Mouse (Mus musculus): ENCODE measurements around the gene Gm28048. TPM values are rescaled to one million over a fixed set of nuclear protein-coding genes. Genes with fewer than 3 reads are reported as not detected.

Gene Gm28048
- polyA plus RNA-seq, 1 experiment = 1.9 TPM

DNA sequence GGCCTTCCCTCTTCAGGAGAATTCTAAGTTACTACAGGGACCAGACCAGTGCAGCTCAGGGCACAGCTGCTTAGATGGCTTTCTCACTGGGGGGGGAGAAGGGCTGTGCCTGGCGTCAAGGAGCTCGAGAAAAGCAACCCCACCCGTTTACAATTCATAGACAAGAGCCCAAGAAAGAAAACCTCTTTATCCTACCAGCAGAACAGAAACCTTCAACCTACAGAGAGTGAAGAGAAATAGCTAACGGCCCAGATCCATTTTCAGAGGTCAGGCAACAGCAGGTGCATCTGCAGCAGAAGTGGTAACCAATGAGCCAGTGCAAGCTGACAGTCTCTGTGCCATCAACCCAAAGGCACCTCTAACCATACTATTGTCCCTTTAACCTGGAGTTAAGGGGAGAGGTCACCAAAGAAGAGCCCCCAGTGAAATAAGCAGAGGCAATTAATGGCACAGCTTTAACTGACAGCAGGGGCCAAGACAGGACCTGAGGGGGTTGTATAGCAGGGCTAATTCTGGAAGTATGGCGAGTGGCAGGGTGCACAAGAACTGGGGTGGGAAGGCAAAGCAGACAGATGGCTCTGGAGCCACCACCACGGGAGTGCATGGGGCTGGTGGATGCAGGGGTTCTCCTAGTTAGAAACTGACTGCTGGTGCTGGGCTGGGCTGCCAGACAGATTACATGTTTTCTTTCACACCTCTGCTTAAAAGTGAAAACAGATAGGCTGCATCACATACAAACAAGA, 135.6 kb downstream of the Gm28048 start:
- no peak for TF ChIP-seq MAX (IDR thresholded peaks at IDR 0.05; ENCODE audit: low read depth)
- peak in 1 of 3 experiments; percentile 22 for TF ChIP-seq MYOD1 (IDR thresholded peaks at IDR 0.05; ENCODE audit: control insufficient read depth in 1 of 3, insufficient read length in 2 of 3, low read depth in 2 of 3)
- H3K27me3 ChIP-seq (ENCODE audit: control insufficient read depth, insufficient read depth, insufficient read length) = no peaks in the 10 kb centered on the region

DNA sequence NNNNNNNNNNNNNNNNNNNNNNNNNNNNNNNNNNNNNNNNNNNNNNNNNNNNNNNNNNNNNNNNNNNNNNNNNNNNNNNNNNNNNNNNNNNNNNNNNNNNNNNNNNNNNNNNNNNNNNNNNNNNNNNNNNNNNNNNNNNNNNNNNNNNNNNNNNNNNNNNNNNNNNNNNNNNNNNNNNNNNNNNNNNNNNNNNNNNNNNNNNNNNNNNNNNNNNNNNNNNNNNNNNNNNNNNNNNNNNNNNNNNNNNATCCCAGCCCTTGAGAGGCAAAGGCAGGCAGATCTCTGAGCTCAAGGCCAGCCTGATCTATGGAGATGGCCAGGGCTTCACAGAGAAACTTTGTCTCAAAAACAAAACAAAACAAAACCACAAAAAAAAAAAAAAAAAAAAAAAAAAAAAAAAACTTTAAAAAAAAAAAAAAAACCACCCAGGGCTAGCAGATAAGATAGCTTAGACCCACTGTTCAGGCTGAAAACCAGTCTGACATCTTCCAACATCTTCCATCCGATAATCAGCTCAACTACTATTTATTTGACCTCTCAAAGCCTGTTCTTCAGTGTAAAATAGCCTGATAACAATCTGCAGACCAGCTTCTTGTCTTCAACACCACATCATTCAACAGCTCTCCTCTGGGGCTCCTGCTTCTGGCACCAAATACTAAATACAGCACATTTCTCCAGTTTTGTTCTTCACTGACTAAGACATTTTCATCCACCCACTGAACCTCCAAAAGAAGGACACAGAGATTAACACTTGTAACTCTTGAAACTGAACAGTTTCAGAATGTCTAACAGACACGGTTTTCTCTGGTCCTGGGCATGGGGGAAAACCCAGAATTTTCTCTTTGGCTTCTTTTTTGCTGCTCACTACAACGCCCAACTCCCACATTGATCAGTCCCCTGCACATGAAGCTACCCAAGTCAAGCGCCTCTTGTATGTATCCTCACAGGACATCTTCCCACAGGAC, 136.9 kb downstream of the Gm28048 start:
- Histone ChIP-seq H3K4me2 (ENCODE audit: low read depth) (peak overlapping the region; percentile 14), H3K27me3 (ENCODE audit: control insufficient read depth, insufficient read depth, insufficient read length) (no peaks in the 10 kb centered on the region), H3K4me3 (no peak overlapping the region), H3ac (ENCODE audit: control insufficient read depth, insufficient read length) (no peak overlapping the region), H3K36me3 (ENCODE audit: control insufficient read depth, insufficient read depth) (no peaks in the 10 kb centered on the region), H3K79me2 (ENCODE audit: control insufficient read depth, insufficient read depth) (peaks cover 73% of the 10 kb centered on the region)
- no peak for TF ChIP-seq MYOD1 (IDR thresholded peaks at IDR 0.05; ENCODE audit: control insufficient read depth in 1 of 3, insufficient read length in 2 of 3, low read depth in 2 of 3)
- no peak for TF ChIP-seq SRF (IDR thresholded peaks at IDR 0.05; ENCODE audit: control insufficient read depth, insufficient read length, low read depth)
- TF ChIP-seq REST (IDR thresholded peaks at IDR 0.05; ENCODE audit: insufficient read depth, insufficient read length) = no peak
- TF ChIP-seq E2F4 (IDR thresholded peaks at IDR 0.05; ENCODE audit: insufficient read depth) = no peak

More for the DNA sequence above, 135.6 kb downstream of the Gm28048 start:
- H3ac ChIP-seq (ENCODE audit: control insufficient read depth, insufficient read length) = no peak overlapping the region
- no peak overlapping the region for H3K4me3 ChIP-seq
- H3K79me2 ChIP-seq (ENCODE audit: control insufficient read depth, insufficient read depth) = peaks cover 77% of the 10 kb centered on the region
- no peaks in the 10 kb centered on the region for H3K36me3 ChIP-seq (ENCODE audit: control insufficient read depth, insufficient read depth)
- H3K4me2 ChIP-seq (ENCODE audit: low read depth) = no peak overlapping the region

DNA sequence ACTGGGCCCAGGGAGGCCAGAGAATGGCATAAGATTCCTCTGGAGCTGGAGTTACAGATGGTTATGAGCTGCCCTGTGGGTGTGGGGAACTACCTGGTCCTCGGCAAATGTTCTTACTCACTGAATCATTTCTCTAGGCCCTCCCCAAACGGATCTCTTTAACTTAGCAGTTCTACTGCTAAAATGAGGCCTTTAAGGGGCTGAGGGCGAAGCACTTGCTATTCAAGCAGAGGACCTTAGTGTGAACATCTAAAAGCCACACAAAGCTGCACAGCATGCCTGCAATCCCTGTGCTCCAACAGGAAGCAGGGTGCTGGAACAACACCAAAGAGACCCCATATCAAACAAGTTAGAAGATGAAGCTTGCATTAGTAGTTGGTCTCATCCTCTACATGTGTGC, 142.4 kb downstream of the Gm28048 start:
- Histone ChIP-seq H3K4me3 (no peak overlapping the region), H3K79me2 (ENCODE audit: control insufficient read depth, insufficient read depth) (peaks cover 31% of the 10 kb centered on the region), H3K27me3 (ENCODE audit: control insufficient read depth, insufficient read depth, insufficient read length) (no peaks in the 10 kb centered on the region), H3K4me2 (ENCODE audit: low read depth) (no peak overlapping the region), H3ac (ENCODE audit: control insufficient read depth, insufficient read length) (no peak overlapping the region), H3K36me3 (ENCODE audit: control insufficient read depth, insufficient read depth) (peaks cover 3% of the 10 kb centered on the region)
- TF ChIP-seq MYOD1 (IDR thresholded peaks at IDR 0.05; ENCODE audit: control insufficient read depth in 1 of 3, insufficient read length in 2 of 3, low read depth in 2 of 3) = no peak
- no peak for TF ChIP-seq E2F4 (IDR thresholded peaks at IDR 0.05; ENCODE audit: insufficient read depth)
- TF ChIP-seq POLR2A (IDR thresholded peaks at IDR 0.05; ENCODE audit: insufficient read length, low read depth) = no peak
- no peak for TF ChIP-seq MYOG (IDR thresholded peaks at IDR 0.05; ENCODE audit: control insufficient read depth in 1 of 3, insufficient read depth in 1 of 3, insufficient read length in 2 of 3, low read depth in 2 of 3)
- no peak for TF ChIP-seq REST (IDR thresholded peaks at IDR 0.05; ENCODE audit: insufficient read depth, insufficient read length)
- no peak for TF ChIP-seq TCF3 (IDR thresholded peaks at IDR 0.05; ENCODE audit: insufficient read length, low read depth)
- TF ChIP-seq MAX (IDR thresholded peaks at IDR 0.05; ENCODE audit: low read depth) = no peak

DNA sequence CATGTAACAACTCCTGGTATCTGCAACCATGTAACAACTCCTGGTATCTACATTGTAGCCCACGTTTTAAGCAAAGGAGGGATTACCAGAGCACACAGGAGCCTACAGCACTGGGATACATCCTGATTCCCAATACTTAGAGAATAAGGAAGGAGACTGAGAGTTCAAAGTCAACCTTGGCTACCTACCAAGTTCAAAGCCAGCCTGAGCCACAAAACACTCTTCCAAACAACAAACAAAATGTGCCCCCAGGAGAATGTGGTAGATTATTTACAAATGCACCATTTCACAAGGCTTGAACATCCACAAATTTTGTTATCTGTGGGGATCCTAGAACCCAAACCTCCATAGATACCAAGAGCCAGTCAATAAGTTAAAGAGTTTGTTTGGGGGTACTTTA, 143.5 kb downstream of the Gm28048 start:
- TF ChIP-seq POLR2AphosphoS2 (IDR thresholded peaks at IDR 0.05; ENCODE audit: insufficient read length, low read depth) (no peak), E2F4 (IDR thresholded peaks at IDR 0.05; ENCODE audit: insufficient read depth) (no peak), MYOG (IDR thresholded peaks at IDR 0.05; ENCODE audit: control insufficient read depth in 1 of 3, insufficient read depth in 1 of 3, insufficient read length in 2 of 3, low read depth in 2 of 3) (no peak)

DNA sequence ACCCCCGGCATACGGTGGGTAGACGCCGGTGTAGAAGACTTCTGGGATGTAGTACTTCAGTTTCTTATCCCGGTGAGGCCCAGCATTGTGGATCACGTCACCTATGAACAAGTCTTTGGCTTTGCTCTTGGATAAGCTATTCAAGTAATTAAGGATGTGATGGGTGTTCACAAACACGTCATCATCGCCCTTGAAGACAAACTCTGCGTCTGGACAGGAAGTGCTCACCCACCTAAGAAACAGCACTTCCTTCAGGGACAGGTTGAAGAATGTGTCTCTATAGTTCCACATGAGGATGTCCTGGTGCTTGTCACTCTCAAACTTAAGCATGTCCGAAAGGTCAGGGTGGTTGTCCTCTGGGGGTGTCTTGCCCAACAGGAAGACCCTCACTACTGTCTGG, 145.6 kb downstream of the Gm28048 start:
- H3K4me2 ChIP-seq (ENCODE audit: low read depth) = no peak overlapping the region
- TF ChIP-seq REST (IDR thresholded peaks at IDR 0.05; ENCODE audit: insufficient read depth, insufficient read length) (no peak), USF1 (IDR thresholded peaks at IDR 0.05; ENCODE audit: low read depth) (no peak), MAX (IDR thresholded peaks at IDR 0.05; ENCODE audit: low read depth) (no peak), MYOD1 (IDR thresholded peaks at IDR 0.05; ENCODE audit: control insufficient read depth in 1 of 3, insufficient read length in 2 of 3, low read depth in 2 of 3) (no peak), MYOG (IDR thresholded peaks at IDR 0.05; ENCODE audit: control insufficient read depth in 1 of 3, insufficient read depth in 1 of 3, insufficient read length in 2 of 3, low read depth in 2 of 3) (no peak), TCF12 (IDR thresholded peaks at IDR 0.05; ENCODE audit: insufficient read depth, poor library complexity, severe bottlenecking) (no peak), POLR2AphosphoS2 (IDR thresholded peaks at IDR 0.05; ENCODE audit: insufficient read length, low read depth) (no peak), CEBPB (IDR thresholded peaks at IDR 0.05; ENCODE audit: insufficient read depth, poor library complexity, severe bottlenecking) (no peak), SRF (IDR thresholded peaks at IDR 0.05; ENCODE audit: control insufficient read depth, insufficient read length, low read depth) (no peak), E2F4 (IDR thresholded peaks at IDR 0.05; ENCODE audit: insufficient read depth) (no peak), TCF3 (IDR thresholded peaks at IDR 0.05; ENCODE audit: insufficient read length, low read depth) (no peak), POLR2A (IDR thresholded peaks at IDR 0.05; ENCODE audit: insufficient read length, low read depth) (no peak)
- peaks cover 9% of the 10 kb centered on the region for H3K79me2 ChIP-seq (ENCODE audit: control insufficient read depth, insufficient read depth)
- H3K4me3 ChIP-seq = no peak overlapping the region
- no peak overlapping the region for H3ac ChIP-seq (ENCODE audit: control insufficient read depth, insufficient read length)
- H3K27me3 ChIP-seq (ENCODE audit: control insufficient read depth, insufficient read depth, insufficient read length) = no peaks in the 10 kb centered on the region
- H3K36me3 ChIP-seq (ENCODE audit: control insufficient read depth, insufficient read depth) = peaks cover 3% of the 10 kb centered on the region

More for the DNA sequence above, 143.5 kb downstream of the Gm28048 start:
- peaks cover 20% of the 10 kb centered on the region for H3K79me2 ChIP-seq (ENCODE audit: control insufficient read depth, insufficient read depth)
- H3K27me3 ChIP-seq (ENCODE audit: control insufficient read depth, insufficient read depth, insufficient read length) = no peaks in the 10 kb centered on the region
- H3K36me3 ChIP-seq (ENCODE audit: control insufficient read depth, insufficient read depth) = peaks cover 3% of the 10 kb centered on the region
- H3ac ChIP-seq (ENCODE audit: control insufficient read depth, insufficient read length) = no peak overlapping the region
- H3K4me2 ChIP-seq (ENCODE audit: low read depth) = no peak overlapping the region
- no peak overlapping the region for H3K4me3 ChIP-seq
